Mouse (Mus musculus) myocyte (in vitro differentiated cells): ENCODE measurements around the gene Basp1. TPM values are rescaled to one million over a fixed set of nuclear protein-coding genes. Genes with fewer than 3 reads are reported as not detected.

ENCODE experiments used
- H3K27me3 ChIP-seq: one replicate; pipeline ENCODE4 v1.6.1; 2011; ENCODE audit not compliant: control insufficient read depth, insufficient read depth, insufficient read length
- H3K36me3 ChIP-seq: one replicate; pipeline ENCODE4 v1.6.1; 2011; ENCODE audit not compliant: control insufficient read depth, insufficient read depth
- H3K4me2 ChIP-seq: one replicate; pipeline ENCODE4 v1.6.1; 2011; ENCODE audit warnings: low read depth, control low read depth
- H3K4me3 ChIP-seq: one replicate; pipeline ENCODE4 v1.5.1; 2011; ENCODE audit warnings: mild to moderate bottlenecking, control low read depth, moderate library complexity
- H3K79me2 ChIP-seq: one replicate; pipeline ENCODE4 v1.6.1; 2011; ENCODE audit not compliant: control insufficient read depth, insufficient read depth
- H3ac ChIP-seq: one replicate; pipeline ENCODE4 v1.6.1; 2011; ENCODE audit not compliant: control insufficient read depth, insufficient read length
- CEBPB ChIP-seq: IDR thresholded peaks from 2 replicates; pipeline ENCODE4 v1.6.1; 2011; ENCODE audit warnings: mild to moderate bottlenecking, moderate library complexity; ENCODE audit not compliant: poor library complexity, insufficient read depth, severe bottlenecking
- E2F4 ChIP-seq: IDR thresholded peaks from one replicate; pipeline ENCODE4 v1.6.1; 2011; ENCODE audit warnings: mild to moderate bottlenecking, control low read depth, moderate library complexity; ENCODE audit not compliant: insufficient read depth
- MAX ChIP-seq: IDR thresholded peaks from one replicate; pipeline ENCODE4 v1.6.1; 2011; ENCODE audit warnings: low read depth, mild to moderate bottlenecking, control low read depth
- MYOD1 ChIP-seq, 3 experiments: IDR thresholded peaks; one replicate each; pipeline ENCODE4 v1.6.1; 2011; ENCODE audit warnings: control low read depth in 2 of 3, low read depth in 2 of 3, mild to moderate bottlenecking in 2 of 3, moderate library complexity in 1 of 3; ENCODE audit not compliant: insufficient read length in 2 of 3, control insufficient read depth in 1 of 3
- MYOG ChIP-seq, 3 experiments: IDR thresholded peaks; one replicate each; pipeline ENCODE4 v1.6.1; 2011; ENCODE audit warnings: control low read depth in 2 of 3, low read depth in 2 of 3, mild to moderate bottlenecking in 2 of 3; ENCODE audit not compliant: insufficient read length in 2 of 3, control insufficient read depth in 1 of 3, insufficient read depth in 1 of 3
- POLR2A ChIP-seq: IDR thresholded peaks from one replicate; pipeline ENCODE4 v1.6.1; 2011; ENCODE audit warnings: low read depth, mild to moderate bottlenecking, control low read depth, moderate library complexity; ENCODE audit not compliant: insufficient read length
- POLR2AphosphoS2 ChIP-seq: IDR thresholded peaks from one replicate; pipeline ENCODE4 v1.6.1; 2011; ENCODE audit warnings: low read depth, control low read depth; ENCODE audit not compliant: insufficient read length
- REST ChIP-seq: IDR thresholded peaks from one replicate; pipeline ENCODE4 v1.6.1; 2011; ENCODE audit warnings: mild to moderate bottlenecking, control low read depth, moderate library complexity; ENCODE audit not compliant: insufficient read depth, insufficient read length
- SRF ChIP-seq: IDR thresholded peaks from one replicate; pipeline ENCODE4 v1.6.1; 2011; ENCODE audit warnings: low read depth; ENCODE audit not compliant: control insufficient read depth, insufficient read length
- TCF12 ChIP-seq: IDR thresholded peaks from one replicate; pipeline ENCODE4 v1.6.1; 2011; ENCODE audit warnings: mild to moderate bottlenecking, control low read depth; ENCODE audit not compliant: poor library complexity, insufficient read depth, severe bottlenecking
- TCF3 ChIP-seq: IDR thresholded peaks from one replicate; pipeline ENCODE4 v1.6.1; 2011; ENCODE audit warnings: low read depth, control low read depth; ENCODE audit not compliant: insufficient read length
- USF1 ChIP-seq: IDR thresholded peaks from one replicate; pipeline ENCODE4 v1.6.1; 2011; ENCODE audit warnings: low read depth, mild to moderate bottlenecking, control low read depth, moderate library complexity
- polyA plus RNA-seq: library from polyadenylated mRNA; unstranded; fragments of >200 nt; fragmentation: generic; extraction: Trizol; gene quantifications from one replicate; pipeline ENCODE4 v1.2.1, GENCODE M21; 2012; ENCODE audit warnings: missing spikeins

The Basp1 gene
- polyA plus RNA-seq, 1 experiment: 103 TPM

DNA sequence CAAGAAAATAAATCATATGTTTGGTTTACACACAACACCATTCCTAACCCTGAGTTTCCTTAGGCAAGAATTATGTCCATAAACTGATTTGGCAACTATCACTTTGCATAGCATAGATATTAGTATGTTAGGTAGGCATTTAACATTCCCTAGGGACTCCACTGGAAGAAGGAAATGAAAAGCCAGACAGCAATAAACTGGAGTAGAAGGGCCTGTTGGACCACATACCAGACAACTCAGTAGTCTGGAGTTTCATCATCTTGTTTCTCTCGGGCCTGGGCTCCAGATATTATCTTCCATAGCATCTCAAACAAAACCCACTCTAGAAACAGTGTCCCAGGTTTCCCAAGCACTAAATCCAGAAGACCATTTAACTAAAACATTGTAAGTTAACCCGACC lies 91.0 kb downstream of the Basp1 start:
- H3K27me3 ChIP-seq: no peaks in the 10 kb centered on the region
- no peak for TF ChIP-seq POLR2A
- TF ChIP-seq TCF3: no peak
- no peak for TF ChIP-seq POLR2AphosphoS2
- no peak for TF ChIP-seq MYOD1 (IDR thresholded peaks at IDR 0.05; ENCODE audit: control insufficient read depth in 1 of 3, insufficient read length in 2 of 3, low read depth in 2 of 3)
- TF ChIP-seq MAX: no peak

GRCm38 (mm10) chr15:25322111-25322510 lies 91.5 kb downstream of the Basp1 start:
- Histone ChIP-seq H3K4me3 (no peak overlapping the region), H3K79me2 (no peaks in the 10 kb centered on the region), H3K4me2 (no peak overlapping the region), H3ac (no peak overlapping the region), H3K27me3 (no peaks in the 10 kb centered on the region), H3K36me3 (no peaks in the 10 kb centered on the region)
- TF ChIP-seq SRF (no peak), CEBPB (no peak), USF1 (no peak), MYOD1 (IDR thresholded peaks at IDR 0.05; ENCODE audit: control insufficient read depth in 1 of 3, insufficient read length in 2 of 3, low read depth in 2 of 3) (no peak), TCF3 (no peak), MAX (no peak), E2F4 (no peak), MYOG (IDR thresholded peaks at IDR 0.05; ENCODE audit: control insufficient read depth in 1 of 3, insufficient read depth in 1 of 3, insufficient read length in 2 of 3, low read depth in 2 of 3) (no peak), POLR2AphosphoS2 (no peak), POLR2A (no peak), REST (no peak), TCF12 (no peak)

More for the DNA sequence above, 91.0 kb downstream of the Basp1 start:
- no peak overlapping the region for H3K4me2 ChIP-seq
- H3K4me3 ChIP-seq: no peak overlapping the region
- no peak overlapping the region for H3ac ChIP-seq
- H3K79me2 ChIP-seq: no peaks in the 10 kb centered on the region
- no peaks in the 10 kb centered on the region for H3K36me3 ChIP-seq

DNA sequence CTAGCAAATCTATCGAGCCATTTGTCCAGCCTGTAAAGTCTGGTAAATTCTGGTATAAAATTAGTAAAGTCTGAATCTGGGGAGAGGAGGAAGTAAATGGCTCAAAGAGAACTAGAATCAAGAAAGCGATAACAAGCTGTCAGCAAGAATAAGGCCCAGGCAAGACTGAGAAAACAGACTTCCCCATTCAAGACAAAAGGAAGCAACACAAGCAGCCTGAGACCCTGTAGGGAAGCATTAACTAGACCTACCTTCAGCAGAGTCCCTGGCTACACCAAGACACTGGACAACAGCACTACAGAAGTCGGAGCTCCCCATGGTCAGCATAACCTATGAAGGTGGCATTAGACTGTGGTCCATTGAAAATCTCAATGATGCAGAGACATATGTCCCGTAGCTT lies 91.9 kb downstream of the Basp1 start:
- no peak for TF ChIP-seq TCF12
- H3K79me2 ChIP-seq: no peaks in the 10 kb centered on the region
- H3K27me3 ChIP-seq: no peaks in the 10 kb centered on the region
- H3K4me3 ChIP-seq: no peak overlapping the region
- no peak overlapping the region for H3ac ChIP-seq
- H3K36me3 ChIP-seq: no peaks in the 10 kb centered on the region
- H3K4me2 ChIP-seq: no peak overlapping the region

DNA sequence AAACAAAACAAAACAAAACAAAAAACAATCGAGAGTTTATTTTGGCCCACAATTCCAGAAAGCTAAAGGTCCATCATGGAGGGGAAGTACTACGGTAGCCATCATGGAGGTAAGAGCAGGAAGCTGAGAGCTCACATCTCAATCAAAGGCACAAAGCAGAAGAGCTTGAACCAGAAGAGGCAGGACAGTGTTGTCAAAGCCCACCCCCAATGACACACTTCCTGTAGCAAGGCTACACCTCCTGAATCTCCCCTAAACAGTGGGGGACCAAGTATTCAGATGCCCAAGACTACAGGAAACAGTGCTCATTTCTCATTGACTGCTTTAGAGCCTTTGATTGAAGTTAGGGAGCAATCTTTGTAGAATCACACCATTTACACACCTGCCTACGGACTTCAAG lies 99.1 kb downstream of the Basp1 start:
- H3K79me2 ChIP-seq: no peaks in the 10 kb centered on the region
- no peak overlapping the region for H3K4me2 ChIP-seq
- H3K4me3 ChIP-seq: no peak overlapping the region
- no peaks in the 10 kb centered on the region for H3K27me3 ChIP-seq
- no peak overlapping the region for H3ac ChIP-seq
- no peak for TF ChIP-seq SRF
- H3K36me3 ChIP-seq: no peaks in the 10 kb centered on the region

Other genes starting within 250 kb of the Basp1 start
- gene Myo10, start 208.8 kb upstream of the Basp1 start, polyA plus RNA-seq: 71.4 TPM